Mouse (Mus musculus): Measurements from ENCODE around the gene Fam71f2.

GRCm38 (mm10) chr6:29242265-29242664, 37.1 kb upstream of the Fam71f2 start:
- TF ChIP-seq CTCF (IDR thresholded peaks at IDR 0.05; ENCODE audit: low read depth, low read length): no peak
- no peak for TF ChIP-seq POLR2A (IDR thresholded peaks at IDR 0.05; ENCODE audit: borderline replicate concordance, low read depth, low read length)
